Mouse (Mus musculus): ENCODE data around the gene Canx. TPM values are rescaled to one million over a fixed set of nuclear protein-coding genes. Genes with fewer than 3 reads are reported as not detected.

The Canx gene
- total RNA-seq, 2 experiments from 2014 or later, result 365 to 415 TPM

DNA sequence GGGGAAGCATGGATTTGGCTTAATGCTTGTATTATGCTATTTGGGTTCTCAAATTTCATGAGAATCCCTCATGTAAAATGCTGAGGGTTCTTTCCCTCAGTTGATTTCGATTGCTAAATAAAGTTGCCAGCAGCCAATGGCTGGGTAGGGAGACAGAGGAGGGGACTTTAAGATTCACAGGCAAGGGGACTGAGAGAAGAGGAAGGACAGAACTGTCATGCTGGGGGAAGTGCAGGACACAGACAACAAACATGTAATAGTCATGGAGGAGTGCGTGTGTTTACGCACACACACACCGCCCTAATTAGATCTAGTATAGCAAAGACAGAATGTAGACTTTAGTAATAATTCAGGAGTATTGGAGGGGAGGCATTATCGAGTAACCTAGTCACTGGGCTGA, 40.2 kb downstream of the Canx start:
- Histone ChIP-seq H3K4me3 (no peak overlapping the region), H3K27ac (no peak overlapping the region)
- no peak for DNase-seq (ENCODE audit: low spot score in 2 of 2)
- TF ChIP-seq CTCF (conservative IDR thresholded peaks at IDR 0.05), result no peak

DNA sequence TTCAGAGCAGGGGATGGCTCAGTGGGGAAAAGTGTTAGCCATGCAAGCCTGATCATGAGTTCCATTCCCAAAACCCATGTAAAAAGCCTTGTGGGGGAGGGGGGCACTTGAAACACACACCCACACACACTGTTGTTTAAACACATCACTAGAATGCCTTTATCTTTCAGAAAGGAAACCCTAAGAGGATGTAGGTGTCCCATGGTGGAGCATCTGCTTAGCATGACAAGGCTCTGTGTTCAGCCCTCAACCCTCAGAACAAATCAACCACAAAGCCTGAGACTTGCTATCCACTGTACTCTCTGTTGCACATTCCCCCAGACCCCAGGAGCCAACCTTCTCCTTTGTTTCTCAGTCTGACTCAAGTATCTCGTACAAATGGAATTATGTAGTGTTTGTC, 45.4 kb downstream of the Canx start:
- Histone ChIP-seq H3K27ac (no peak overlapping the region), H3K4me3 (no peak overlapping the region)
- no peak for TF ChIP-seq CTCF (conservative IDR thresholded peaks at IDR 0.05)
- DNase-seq (ENCODE audit: low spot score in 2 of 2), result no peak

DNA sequence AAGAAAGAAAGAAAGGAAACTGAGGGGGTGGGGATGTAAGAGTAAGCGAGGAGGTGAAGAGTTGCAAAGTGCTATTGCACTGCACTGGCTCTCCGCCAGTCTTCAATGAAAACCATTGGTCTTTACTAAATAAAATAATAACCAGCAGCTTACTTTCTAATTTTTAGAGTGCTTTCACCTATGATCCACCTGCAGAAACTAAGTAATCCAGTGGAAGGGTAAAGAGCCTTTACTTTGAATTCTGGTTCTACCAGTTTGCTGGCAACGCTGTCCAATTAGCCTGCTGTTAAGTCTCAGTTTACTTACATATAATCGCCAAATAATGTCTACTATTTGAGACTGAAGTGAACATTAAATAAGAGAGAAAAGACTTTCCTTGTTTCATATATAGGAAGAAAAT, 46.5 kb downstream of the Canx start:
- no peak for DNase-seq (ENCODE audit: low spot score in 2 of 2)
- no peak for TF ChIP-seq CTCF (conservative IDR thresholded peaks at IDR 0.05)
- no peak overlapping the region for H3K4me3 ChIP-seq
- H3K27ac ChIP-seq, result no peak overlapping the region

DNA sequence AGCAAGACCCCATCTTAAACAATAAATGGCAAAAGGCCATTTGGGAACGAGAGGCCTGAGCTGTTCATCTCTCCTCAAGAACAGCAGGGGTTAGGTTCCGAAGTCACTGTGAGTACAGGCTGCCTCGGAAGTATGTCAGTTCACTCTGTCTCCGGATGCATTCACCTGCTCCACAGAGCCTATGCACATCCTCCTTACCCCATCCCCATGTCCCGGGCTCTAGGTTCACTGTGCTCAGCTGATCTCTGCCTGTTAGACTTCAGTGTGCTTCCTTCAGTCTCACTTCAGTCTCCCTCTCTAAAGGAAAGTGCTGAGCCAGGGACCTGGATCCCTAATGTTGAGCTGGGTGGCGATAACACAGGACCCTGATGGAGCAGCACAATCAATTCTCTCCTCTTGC, 47.8 kb downstream of the Canx start:
- no peak overlapping the region for H3K27ac ChIP-seq
- TF ChIP-seq CTCF (conservative IDR thresholded peaks at IDR 0.05), result no peak
- H3K4me3 ChIP-seq, result no peak overlapping the region
- no peak for DNase-seq (ENCODE audit: low spot score in 2 of 2)

DNA sequence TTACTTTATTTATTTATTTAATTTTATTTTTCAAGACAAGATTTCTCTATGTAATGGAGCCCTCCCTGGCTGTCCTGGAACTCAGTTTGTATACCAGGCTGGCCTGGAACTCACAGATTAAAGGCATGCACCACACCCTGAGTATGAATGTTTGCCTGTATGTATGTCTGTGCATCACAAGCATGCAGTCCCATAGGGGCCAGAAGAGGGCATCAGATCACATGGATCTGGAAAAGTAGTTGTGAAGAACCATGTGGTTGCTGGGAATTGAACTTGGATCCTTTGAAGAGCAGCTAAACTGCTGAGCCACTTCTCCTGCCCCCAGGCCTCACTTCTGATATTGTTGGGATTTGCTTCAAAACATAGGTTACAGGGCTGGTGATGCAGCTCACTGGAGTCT, 48.4 kb downstream of the Canx start:
- H3K27ac ChIP-seq, result no peak overlapping the region
- TF ChIP-seq CTCF (conservative IDR thresholded peaks at IDR 0.05), result no peak
- no peak overlapping the region for H3K4me3 ChIP-seq
- no peak for DNase-seq (ENCODE audit: low spot score in 2 of 2)

DNA sequence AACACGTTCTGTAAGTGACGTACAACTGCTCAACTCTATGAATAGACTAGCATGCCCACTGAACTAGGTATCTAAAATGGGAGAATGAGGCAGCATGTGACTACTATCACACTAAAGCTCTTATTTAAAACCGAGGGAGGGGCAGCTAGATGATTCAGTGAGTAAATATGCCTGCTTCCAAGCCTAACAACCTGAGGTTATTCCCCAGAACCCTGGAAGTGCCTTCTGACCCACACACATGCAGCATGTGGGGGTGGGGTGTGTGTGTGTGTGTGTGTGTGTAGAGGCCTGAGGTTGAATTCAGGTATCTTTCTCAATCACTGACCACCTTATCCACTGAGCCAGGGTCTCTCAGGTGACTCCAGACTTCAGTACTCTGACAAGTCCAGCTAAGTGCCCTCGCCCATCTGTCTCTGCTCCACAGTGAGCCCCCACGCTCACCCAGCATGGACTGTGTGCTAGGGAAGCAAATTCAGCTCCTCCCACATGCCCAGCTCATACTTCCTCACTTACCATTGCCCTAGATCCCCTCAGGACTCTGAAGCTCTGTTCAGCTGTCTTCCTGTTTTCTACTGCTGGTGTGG, 49.8 kb downstream of the Canx start:
- no peak for TF ChIP-seq CTCF (conservative IDR thresholded peaks at IDR 0.05)
- Histone ChIP-seq H3K27ac (peak overlapping the region; percentile 10; the same call in 1 of the 2 replicates), H3K4me3 (no peak overlapping the region)
- no peak for DNase-seq (ENCODE audit: low spot score in 2 of 2)

DNA sequence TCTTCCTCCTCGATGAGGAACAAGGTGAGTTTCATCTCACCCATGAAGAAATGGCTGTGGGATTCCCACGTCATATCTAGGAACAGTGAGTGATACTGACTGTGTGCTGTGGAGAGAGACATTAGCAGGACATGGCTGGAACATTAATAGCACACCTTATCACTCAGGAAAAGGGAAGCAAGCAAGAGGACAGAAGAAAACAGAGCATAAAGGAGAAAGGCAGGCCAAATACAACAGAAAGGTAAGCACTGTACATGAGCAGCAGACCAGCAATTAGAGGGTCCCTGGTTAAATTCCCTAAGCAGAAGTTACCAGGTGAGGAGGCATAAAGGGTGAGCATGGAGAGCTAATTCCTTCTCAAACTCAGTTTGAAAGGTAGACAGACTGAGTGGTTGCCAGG, 50.4 kb downstream of the Canx start:
- Histone ChIP-seq H3K4me3 (no peak overlapping the region), H3K27ac (peak overlapping the region; percentile 6; the same call in 1 of the 2 replicates)
- no peak for TF ChIP-seq CTCF (conservative IDR thresholded peaks at IDR 0.05)
- DNase-seq (ENCODE audit: low spot score in 2 of 2), result no peak

DNA sequence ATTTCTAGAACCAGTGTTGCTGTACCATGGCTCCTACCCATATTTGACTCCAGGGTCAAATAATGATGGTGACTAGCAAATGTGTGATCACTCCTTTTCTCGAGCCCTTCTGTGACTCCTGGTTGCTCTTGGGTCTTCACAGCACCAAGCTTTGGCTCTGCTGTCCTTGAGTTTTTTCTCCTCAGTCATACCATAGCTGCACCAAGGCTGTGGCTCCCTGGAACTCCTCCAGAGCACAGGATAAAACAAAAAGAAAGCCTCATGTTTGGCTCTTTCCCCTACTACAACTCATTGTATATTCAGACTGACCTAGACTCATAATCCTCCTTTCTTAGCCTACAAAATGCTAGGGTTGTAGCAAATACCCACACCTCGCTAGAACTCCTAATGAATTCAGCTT, 52.7 kb downstream of the Canx start:
- no peak for TF ChIP-seq CTCF (conservative IDR thresholded peaks at IDR 0.05)
- Histone ChIP-seq H3K27ac (no peak overlapping the region), H3K4me3 (no peak overlapping the region)
- DNase-seq (ENCODE audit: low spot score in 2 of 2), result no peak

DNA sequence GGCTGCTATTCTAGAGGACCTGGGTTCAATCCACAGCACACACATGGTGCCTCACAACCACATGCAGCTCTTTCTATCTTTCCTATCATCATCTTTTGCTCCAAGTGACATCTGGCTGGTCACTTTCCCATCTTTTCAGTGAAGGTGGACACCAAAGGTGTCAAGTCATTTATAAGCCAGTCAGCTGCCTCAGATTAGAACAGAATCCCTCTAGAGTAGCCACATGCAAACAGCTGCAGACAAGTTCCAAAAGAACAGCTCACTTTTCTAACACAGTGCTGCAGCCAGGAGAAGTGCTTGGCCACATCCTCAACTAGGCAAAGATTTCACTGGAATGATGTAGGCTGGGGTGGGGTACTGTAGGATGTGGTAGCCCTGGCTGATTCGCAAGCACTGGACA, 55.6 kb downstream of the Canx start:
- no peak for TF ChIP-seq CTCF (conservative IDR thresholded peaks at IDR 0.05)
- H3K27ac ChIP-seq, result no peak overlapping the region
- no peak overlapping the region for H3K4me3 ChIP-seq
- DNase-seq (ENCODE audit: low spot score in 2 of 2), result no peak

DNA sequence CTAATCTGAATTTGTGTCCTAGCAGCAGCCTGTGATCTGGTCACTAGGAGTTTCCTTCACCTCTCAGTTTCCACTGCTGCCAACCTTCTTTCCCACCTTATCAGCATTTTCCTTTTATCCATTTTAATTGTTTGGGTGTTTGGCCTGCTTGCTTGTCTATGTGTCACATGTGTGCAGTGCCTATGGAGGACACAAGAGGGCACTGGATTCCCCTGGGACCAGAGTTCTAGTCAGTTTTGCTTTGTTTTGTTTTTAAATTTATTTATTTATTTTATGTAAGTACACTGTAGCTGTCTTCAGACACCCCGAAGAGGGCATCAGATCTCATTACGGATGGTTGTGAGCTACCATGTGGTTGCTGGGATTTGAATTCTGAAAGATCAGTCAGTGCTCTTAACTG, 56.3 kb downstream of the Canx start:
- TF ChIP-seq CTCF (conservative IDR thresholded peaks at IDR 0.05), result peak; percentile 69
- Histone ChIP-seq H3K27ac (no peak overlapping the region), H3K4me3 (no peak overlapping the region)
- DNase-seq (ENCODE audit: low spot score in 2 of 2), result no peak

DNA sequence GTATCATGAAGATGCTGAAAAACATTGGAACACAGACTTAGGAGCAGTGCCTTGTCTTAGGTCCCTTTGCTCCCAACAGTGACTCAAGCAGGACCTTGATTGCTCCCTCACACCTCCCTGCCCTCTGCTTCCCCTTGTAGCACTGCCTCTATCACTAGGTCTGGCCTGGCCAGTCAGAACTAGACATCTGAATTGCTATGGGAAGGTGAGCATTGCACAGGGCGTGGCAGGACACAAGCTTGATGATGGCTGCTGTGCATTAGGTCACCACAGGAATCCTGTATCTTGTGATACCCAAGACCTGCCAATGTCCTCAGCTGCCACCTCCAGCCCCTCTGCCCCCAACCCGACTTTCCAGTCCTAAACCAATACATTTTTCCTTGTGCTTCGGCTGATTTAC, 58.5 kb downstream of the Canx start:
- Histone ChIP-seq H3K27ac (no peak overlapping the region), H3K4me3 (no peak overlapping the region)
- no peak for DNase-seq (ENCODE audit: low spot score in 2 of 2)
- TF ChIP-seq CTCF (conservative IDR thresholded peaks at IDR 0.05), result no peak

DNA sequence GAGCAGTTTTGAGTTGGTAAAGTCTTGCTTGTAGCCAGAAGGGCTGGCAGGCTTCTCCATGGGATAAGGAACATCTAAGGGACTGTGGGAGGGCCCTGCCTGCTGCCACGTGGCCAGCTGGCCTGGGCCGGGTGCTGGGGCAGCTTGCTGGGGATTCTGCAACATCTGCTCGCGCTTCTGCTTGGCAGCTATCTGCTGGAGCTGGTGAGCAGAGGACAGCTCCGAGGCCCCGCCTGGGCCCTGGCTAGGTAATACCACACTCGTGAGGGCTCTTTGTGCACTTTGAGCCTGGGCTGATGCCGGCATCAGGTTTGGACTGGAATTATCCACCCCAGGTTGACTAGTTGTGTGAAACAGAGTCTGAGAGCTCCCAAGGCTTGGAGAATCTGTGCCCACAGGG, 59.5 kb downstream of the Canx start:
- Histone ChIP-seq H3K27ac (peak overlapping the region; percentile 43; the same call in 1 of the 2 replicates), H3K4me3 (no peak overlapping the region)
- no peak for DNase-seq (ENCODE audit: low spot score in 2 of 2)
- no peak for TF ChIP-seq CTCF (conservative IDR thresholded peaks at IDR 0.05)

DNA sequence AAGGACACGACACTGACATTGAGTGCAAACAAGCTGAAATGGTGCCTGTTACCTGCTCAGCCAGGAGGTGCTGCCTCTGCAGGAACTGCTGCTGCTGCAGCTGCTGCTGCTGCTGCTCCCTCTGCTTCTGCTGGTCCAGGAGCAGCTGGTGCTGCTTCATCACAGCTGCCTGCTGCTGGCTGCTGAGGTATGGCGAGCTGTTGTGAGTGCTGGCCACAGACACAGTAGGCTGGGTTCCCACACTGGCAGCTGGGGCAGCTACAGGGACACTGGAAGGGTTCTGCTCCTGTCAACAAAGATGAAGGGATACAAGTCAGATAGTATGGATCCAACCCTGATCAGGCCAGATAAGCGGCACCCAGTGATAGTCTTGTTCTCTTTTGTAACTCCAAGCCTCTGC, 62.3 kb downstream of the Canx start:
- no peak for TF ChIP-seq CTCF (conservative IDR thresholded peaks at IDR 0.05)
- no peak for DNase-seq (ENCODE audit: low spot score in 2 of 2)
- Histone ChIP-seq H3K27ac (no peak overlapping the region), H3K4me3 (no peak overlapping the region)

DNA sequence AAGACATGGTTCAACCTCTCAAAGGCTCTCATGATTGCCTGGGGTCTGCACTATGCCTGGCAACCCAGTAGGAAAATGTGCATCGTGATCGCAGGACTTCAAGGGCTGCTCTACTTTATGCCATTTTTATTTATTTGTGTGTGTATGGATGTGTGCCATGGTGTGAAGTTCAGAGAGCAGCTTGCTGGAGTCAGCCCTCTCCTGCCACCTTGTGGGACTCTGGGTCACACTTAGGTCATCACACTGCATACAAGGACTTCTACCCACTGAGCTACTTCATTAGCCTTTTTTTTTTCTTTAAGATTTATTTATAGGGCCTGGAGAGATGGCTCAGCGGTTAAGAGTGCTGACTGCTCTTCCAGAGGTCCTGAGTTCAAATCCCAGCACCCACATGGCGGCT, 63.5 kb downstream of the Canx start:
- no peak overlapping the region for H3K4me3 ChIP-seq
- TF ChIP-seq CTCF (conservative IDR thresholded peaks at IDR 0.05), result peak; percentile 58
- DNase-seq (ENCODE audit: low spot score in 2 of 2), result no peak
- H3K27ac ChIP-seq, result no peak overlapping the region

DNA sequence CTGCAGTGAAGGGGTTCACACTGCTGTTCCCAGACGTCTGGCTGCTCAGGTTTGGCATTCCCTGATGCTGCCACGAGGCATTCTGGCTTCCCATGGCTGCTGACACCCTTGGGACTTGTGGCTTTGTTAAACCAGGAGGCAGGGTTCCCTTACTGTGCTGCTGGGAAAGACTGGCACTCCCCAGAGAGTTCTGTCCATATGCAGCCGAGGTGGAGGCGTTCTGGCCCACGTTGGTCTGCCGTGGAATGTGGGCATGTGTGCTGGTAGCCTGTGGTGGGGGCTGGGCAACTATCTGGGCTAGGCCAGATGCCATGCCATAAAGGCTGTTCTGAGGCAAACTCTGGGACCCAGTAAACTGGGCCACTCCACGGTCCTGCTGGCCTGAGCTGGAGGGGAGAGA, 67.2 kb downstream of the Canx start:
- H3K4me3 ChIP-seq, result no peak overlapping the region
- peak overlapping the region; percentile 74 for H3K27ac ChIP-seq
- TF ChIP-seq CTCF (conservative IDR thresholded peaks at IDR 0.05), result no peak
- DNase-seq (ENCODE audit: low spot score in 2 of 2), result peak; percentile 52 to 54
